Mouse (Mus musculus) midbrain, embryonic 11.5 days (tissue): ENCODE data around the gene Ldlrad1. TPM values are rescaled to one million over a fixed set of nuclear protein-coding genes. Genes with fewer than 3 reads are reported as not detected.

ENCODE experiments used
- ATAC-seq: fragments of 200-750 bp; cut with Nextera tagmentation; 2 replicates; pipeline ENCODE4 v1.8.0; 2017; ENCODE audit warnings: moderate TSS enrichment, moderate library complexity; ENCODE audit not compliant: low FRiP score
- DNase-seq: peaks from one replicate; pipeline ENCODE4 v3.0.0; 2015; ENCODE audit warnings: low spot score; ENCODE audit errors: missing footprints
- H3K27ac ChIP-seq: fragments of 300-500 bp; sonication (generic); 2 replicates; pipeline ENCODE4 v1.5.1; 2014; ENCODE audit warnings: low read depth, low read length
- H3K27me3 ChIP-seq: fragments of 300-500 bp; sonication (generic); 2 replicates; pipeline ENCODE4 v1.6.1; 2014; ENCODE audit warnings: mild to moderate bottlenecking, low read length, moderate library complexity, mixed read lengths; ENCODE audit not compliant: control insufficient read depth, insufficient read depth
- H3K36me3 ChIP-seq: fragments of 300-500 bp; sonication (generic); 2 replicates; pipeline ENCODE4 v1.6.1; 2014; ENCODE audit warnings: mild to moderate bottlenecking, low read length, moderate library complexity, mixed read lengths; ENCODE audit not compliant: control insufficient read depth, insufficient read depth
- H3K4me1 ChIP-seq: fragments of 300-500 bp; sonication (generic); 2 replicates; pipeline ENCODE4 v1.6.1; 2014; ENCODE audit warnings: low read length; ENCODE audit not compliant: control insufficient read depth, insufficient read depth
- H3K4me2 ChIP-seq: fragments of 300-500 bp; sonication (generic); 2 replicates; pipeline ENCODE4 v1.6.1; 2014; ENCODE audit warnings: mild to moderate bottlenecking, moderate library complexity
- H3K4me3 ChIP-seq: fragments of 300-500 bp; sonication (generic); 2 replicates; pipeline ENCODE4 v1.5.1; 2014; ENCODE audit warnings: low read depth, low read length
- H3K9ac ChIP-seq: fragments of 300-500 bp; sonication (generic); 2 replicates; pipeline ENCODE4 v1.6.1; 2014; ENCODE audit warnings: low read length
- H3K9me3 ChIP-seq: fragments of 300-500 bp; sonication (generic); 2 replicates; pipeline ENCODE4 v1.6.1; 2016; ENCODE audit warnings: low read length; ENCODE audit not compliant: control insufficient read depth
- WGBS: fragments of 180-500 bp; shearing (Covaris S2); extraction: QIAGEN DNeasy Blood & Tissue Kit; methylation state at CpG from one replicate; pipeline ENCODE4 v1.1.7; 2014; 5-methylcytosine and 5-hydroxymethylcytosine counted together
- polyA plus RNA-seq: library from polyadenylated mRNA; unstranded; fragments of >200 nt; fragmentation: Nextera tagmentation; extraction: Ambion mirVana; gene quantifications from 2 replicates; pipeline ENCODE4 v1.2.1, GENCODE M21; 2014

Gene Ldlrad1
- not detected in 2 replicates for polyA plus RNA-seq

DNA sequence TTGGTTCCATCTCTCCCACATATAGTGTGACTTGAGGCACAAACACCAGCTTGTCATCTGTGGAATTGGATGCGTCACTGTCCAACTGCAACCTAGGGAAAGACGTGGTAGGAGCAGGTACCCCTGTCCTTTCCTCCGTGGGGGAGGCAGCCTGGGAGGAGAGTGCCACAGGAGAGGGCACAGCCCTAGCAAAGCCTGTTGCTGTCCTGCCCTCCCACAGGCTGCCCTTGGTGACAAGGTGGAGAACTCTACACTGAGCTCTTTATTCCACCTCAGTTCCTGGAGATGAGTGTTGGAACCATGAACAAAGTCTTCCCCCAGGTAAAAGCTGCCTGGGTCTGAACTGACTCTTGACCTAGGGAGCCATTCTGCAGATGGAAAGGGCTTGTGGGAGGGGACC, at the start of gene Ldlrad1:
Ldlrad1 (plus strand) TSS at position 301 of the 400 bp plus-strand sequence.
- H3K27me3 ChIP-seq, result no peaks in the 10 kb centered on the region
- ATAC-seq (no peak), DNase-seq (peak; percentile 61)
- no peaks in the 10 kb centered on the region; the same call in 1 of the 2 replicates for H3K36me3 ChIP-seq
- no peak within 1 kb of the TSS for H3K9ac ChIP-seq
- 92% methylated on average over 3 of the region's 3 CpGs for WGBS
- H3K9me3 ChIP-seq, result no peaks in the 10 kb centered on the region
- H3K27ac ChIP-seq, result no peak within 1 kb of the TSS
- H3K4me3 ChIP-seq, result no peak within 1 kb of the TSS
- no peaks in the 10 kb centered on the region for H3K4me1 ChIP-seq
- no peak within 1 kb of the TSS for H3K4me2 ChIP-seq

DNA sequence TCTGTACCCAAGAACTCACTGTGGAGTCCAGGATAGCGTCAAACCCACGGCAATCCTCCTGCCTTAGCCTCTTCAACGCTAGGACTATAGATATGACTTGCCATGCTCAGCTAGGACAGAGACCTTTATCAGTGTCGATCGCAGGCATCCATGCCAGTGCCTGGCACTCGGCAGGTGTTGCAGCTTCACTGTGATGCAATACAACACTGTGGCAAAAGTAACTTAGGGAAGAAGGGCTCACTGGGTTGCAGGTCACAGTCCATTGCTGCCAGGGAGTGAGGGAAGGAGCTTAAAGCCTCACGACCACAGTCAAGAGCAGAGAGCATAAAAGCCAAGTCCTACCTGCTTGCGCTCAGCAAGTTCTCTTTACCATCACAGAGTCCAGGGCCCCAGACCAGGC, 48.8 kb upstream of the Ldlrad1 start:
- Histone ChIP-seq H3K9me3 (no peaks in the 10 kb centered on the region), H3K4me3 (no peak overlapping the region), H3K27me3 (no peaks in the 10 kb centered on the region), H3K27ac (no peak overlapping the region), H3K36me3 (0 out of 2 replicates have a peak, but pooled peaks cover 2% of the 10 kb centered on the region), H3K4me1 (no peaks in the 10 kb centered on the region), H3K9ac (no peak overlapping the region), H3K4me2 (no peak overlapping the region)
- 92% methylated on average over 8 of the region's 8 CpGs for WGBS
- no peak for ATAC-seq
- no peak for DNase-seq

DNA sequence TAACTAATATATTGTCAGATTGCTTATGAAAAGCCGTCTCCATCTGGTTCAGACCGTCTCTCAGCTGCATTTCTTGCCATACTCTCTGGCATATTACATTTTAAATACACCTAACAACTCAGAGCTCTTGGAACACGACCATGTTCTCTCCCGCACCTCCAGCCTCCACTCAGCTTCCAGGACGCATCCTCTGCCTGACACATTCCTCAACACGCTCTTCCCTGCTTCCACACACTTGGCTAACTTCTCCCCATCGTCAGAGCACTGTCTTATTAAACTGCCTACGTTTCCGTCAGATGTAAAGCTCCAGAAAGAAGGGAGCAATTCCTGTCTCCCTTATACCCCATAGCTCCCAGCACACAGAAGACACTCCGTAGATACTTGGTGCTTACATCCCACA, 45.6 kb upstream of the Ldlrad1 start:
- H3K4me1 ChIP-seq, result no peaks in the 10 kb centered on the region
- WGBS, result 91% methylated on average over 10 of the region's 10 CpGs
- H3K36me3 ChIP-seq, result 0 out of 2 replicates have a peak, but pooled peaks cover 2% of the 10 kb centered on the region
- H3K9me3 ChIP-seq, result no peaks in the 10 kb centered on the region
- no peak overlapping the region for H3K4me2 ChIP-seq
- H3K27me3 ChIP-seq, result no peaks in the 10 kb centered on the region
- H3K27ac ChIP-seq, result no peak overlapping the region
- no peak overlapping the region for H3K4me3 ChIP-seq
- ATAC-seq (no peak), DNase-seq (no peak)
- no peak overlapping the region for H3K9ac ChIP-seq

DNA sequence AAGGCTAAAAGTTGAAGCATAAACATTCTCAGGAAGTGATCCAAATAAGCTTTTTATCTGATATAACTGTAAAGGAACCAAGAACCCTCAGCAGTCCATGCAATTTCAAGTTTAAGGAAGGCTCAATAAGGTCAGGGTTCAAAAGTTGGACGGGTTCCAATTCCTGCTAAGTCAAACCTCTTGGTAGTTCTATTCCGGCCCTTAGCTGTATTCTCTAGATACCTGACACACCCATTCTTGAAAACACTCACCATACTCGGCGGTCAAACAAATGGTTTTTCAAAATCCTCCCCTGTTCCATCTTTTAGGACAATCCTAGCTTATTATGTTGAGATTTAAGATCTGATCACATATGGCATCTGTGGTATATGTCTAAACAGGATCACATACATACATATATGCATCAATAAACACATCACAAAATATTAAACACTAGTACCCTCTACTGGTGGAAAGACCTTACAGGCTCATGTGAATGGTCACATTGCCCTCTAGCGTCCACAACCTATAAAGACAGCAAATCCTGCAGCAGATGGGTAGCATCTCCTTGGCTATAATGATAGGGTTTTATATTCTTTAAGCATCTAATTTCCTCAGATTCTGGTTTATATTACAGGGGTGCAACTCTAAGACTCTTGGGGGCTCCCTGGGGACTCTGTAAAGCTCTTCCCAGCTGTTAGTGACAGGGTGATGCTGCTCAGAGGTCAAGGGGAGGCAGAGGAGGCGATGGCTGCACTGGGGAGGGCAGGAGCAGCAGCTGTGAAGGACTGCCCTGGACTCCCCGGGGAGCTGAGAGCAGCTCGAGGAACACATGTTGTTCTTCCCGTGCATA, 45.0 kb upstream of the Ldlrad1 start:
- no peak overlapping the region for H3K4me3 ChIP-seq
- 51% methylated on average over 9 of the region's 9 CpGs for WGBS
- H3K36me3 ChIP-seq, result 0 out of 2 replicates have a peak, but pooled peaks cover 2% of the 10 kb centered on the region
- no peaks in the 10 kb centered on the region for H3K9me3 ChIP-seq
- no peaks in the 10 kb centered on the region for H3K4me1 ChIP-seq
- H3K27me3 ChIP-seq, result no peaks in the 10 kb centered on the region
- H3K4me2 ChIP-seq, result no peak overlapping the region
- no peak overlapping the region for H3K9ac ChIP-seq
- H3K27ac ChIP-seq, result no peak overlapping the region
- DNase-seq (peak; percentile 95), ATAC-seq (peak; percentile 90)

DNA sequence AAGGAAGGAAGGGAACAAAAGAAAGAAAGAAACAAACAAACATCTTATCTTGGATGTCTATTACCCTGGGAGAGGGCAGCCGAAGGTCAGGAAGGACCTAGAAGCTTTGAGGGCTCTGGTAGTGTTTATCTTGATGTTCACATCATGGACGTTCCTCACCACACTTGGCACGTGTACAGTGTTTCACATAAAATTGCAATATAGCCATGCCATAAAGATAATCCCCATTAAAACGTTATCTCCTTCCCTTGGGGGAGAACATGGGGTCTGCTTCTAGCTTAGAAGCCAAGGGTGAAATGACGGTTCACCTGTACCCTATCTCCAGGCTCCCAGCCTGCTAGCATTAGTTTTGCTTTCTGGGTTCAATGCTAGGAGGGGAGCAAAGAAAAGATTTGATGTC, 42.3 kb upstream of the Ldlrad1 start:
- WGBS, result 87% methylated on average over 5 of the region's 5 CpGs
- H3K9ac ChIP-seq, result no peak overlapping the region
- no peaks in the 10 kb centered on the region for H3K27me3 ChIP-seq
- no peak overlapping the region for H3K27ac ChIP-seq
- ATAC-seq (no peak), DNase-seq (no peak)
- H3K4me1 ChIP-seq, result no peaks in the 10 kb centered on the region
- no peak overlapping the region for H3K4me3 ChIP-seq
- no peaks in the 10 kb centered on the region for H3K36me3 ChIP-seq
- H3K9me3 ChIP-seq, result no peaks in the 10 kb centered on the region
- no peak overlapping the region for H3K4me2 ChIP-seq

DNA sequence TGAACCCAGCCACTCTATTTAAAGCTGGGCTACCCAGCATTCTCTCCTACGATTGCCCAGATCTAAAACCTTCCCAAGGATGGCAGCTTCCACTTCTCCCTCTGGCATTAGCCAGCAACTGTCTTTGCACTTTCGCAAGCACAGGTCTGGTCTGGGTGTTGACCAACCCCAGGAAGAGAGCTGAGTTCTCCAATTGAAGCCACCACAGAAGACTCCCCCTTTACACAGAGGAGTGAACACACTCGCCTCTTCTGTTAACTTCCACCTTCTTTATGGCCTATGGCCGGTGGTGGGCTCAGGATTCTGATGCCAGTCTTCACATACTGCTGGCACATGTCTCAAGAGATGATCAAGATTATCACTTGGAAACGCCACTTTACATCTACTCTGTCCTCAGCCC, 41.2 kb upstream of the Ldlrad1 start:
- ATAC-seq (no peak), DNase-seq (peak; percentile 28)
- no peak overlapping the region for H3K27ac ChIP-seq
- H3K9me3 ChIP-seq, result no peaks in the 10 kb centered on the region
- H3K4me1 ChIP-seq, result no peaks in the 10 kb centered on the region
- no peak overlapping the region for H3K4me2 ChIP-seq
- no peak overlapping the region for H3K4me3 ChIP-seq
- no peak overlapping the region for H3K9ac ChIP-seq
- WGBS, result 92% methylated on average over 5 of the region's 5 CpGs
- no peaks in the 10 kb centered on the region for H3K27me3 ChIP-seq
- no peaks in the 10 kb centered on the region for H3K36me3 ChIP-seq

DNA sequence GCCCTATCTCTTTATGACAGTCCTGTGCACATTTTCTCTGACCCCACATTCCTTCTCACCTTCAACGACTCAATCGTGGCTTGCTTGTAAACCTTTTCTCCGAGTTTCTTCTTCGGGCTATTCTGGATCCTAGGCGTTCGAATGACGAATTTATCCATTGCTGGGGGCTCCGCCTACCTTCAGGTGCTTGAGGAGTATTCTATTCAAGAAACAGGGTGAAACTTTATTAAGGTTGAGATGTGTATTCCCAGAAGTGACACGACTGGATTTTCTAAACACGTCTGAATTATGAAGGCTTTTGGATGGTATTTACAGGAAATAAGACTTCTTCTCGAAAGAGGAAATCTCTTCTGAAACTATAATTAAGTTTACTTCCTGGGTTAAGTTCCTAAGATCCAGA, 31.5 kb upstream of the Ldlrad1 start:
- Histone ChIP-seq H3K27me3 (no peaks in the 10 kb centered on the region), H3K9me3 (no peaks in the 10 kb centered on the region), H3K27ac (peak overlapping the region; percentile 93; the same call in 1 of the 2 replicates), H3K9ac (peak overlapping the region; percentile 90), H3K4me2 (peak overlapping the region; percentile 50), H3K36me3 (no peaks in the 10 kb centered on the region; the same call in 1 of the 2 replicates), H3K4me1 (peaks cover 15% of the 10 kb centered on the region), H3K4me3 (peak overlapping the region; percentile 97)
- DNase-seq (no peak), ATAC-seq (no peak)
- 54% methylated on average over 11 of the region's 11 CpGs for WGBS

DNA sequence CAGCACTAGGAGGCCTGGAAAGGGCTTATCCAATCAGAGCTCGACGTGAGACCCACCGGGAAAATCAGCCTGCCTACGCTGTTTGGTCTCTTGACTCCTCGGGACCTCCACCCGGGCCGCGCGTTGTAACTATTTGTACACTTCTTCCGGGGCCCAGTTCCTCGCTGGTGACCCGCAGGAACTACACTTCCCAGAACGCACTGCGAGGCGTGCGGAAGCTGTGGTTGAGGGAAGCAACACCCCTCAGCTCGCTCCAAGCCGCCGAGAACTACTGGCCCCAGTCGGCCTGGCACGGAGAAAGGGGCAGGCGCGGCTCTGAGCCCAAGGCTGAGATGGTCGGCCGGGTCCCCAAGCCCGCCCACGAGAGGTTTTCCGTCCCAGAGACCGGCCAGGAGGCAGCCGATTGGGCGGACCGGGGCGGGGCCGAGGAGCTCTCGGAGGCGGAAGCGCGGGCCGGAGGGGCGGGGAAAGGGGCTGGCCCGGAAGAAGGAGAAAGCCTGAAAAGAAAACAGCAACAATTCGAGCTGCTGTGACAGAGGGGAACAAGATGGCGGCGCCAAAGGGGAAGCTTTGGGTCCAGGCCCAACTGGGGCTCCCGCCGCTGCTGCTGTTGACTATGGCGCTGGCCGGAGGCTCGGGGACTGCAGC, 30.7 kb upstream of the Ldlrad1 start, which contains the start of gene Tmem59:
Tmem59 (plus strand) TSS at position 218 of the 648 bp plus-strand sequence.
- no peaks in the 10 kb centered on the region for H3K9me3 ChIP-seq
- H3K4me2 ChIP-seq, result peak within 1 kb of the TSS; percentile 50
- H3K36me3 ChIP-seq, result no peaks in the 10 kb centered on the region; the same call in 1 of the 2 replicates
- H3K9ac ChIP-seq, result peak within 1 kb of the TSS; percentile 90
- peak within 1 kb of the TSS; percentile 93 for H3K27ac ChIP-seq
- peaks cover 15% of the 10 kb centered on the region for H3K4me1 ChIP-seq
- no peaks in the 10 kb centered on the region for H3K27me3 ChIP-seq
- H3K4me3 ChIP-seq, result peak within 1 kb of the TSS; percentile 97
- DNase-seq (peak; percentile 99), ATAC-seq (peak; percentile 93)
- under 1% methylated on average over 49 of the region's 49 CpGs for WGBS
